Mouse (Mus musculus) megakaryocyte, embryonic 14.5 days (primary cell): ENCODE results near the gene Mtrex.

ENCODE experiments used
- FLI1 ChIP-seq: IDR thresholded peaks from 2 replicates; pipeline ENCODE4 v1.6.1; 2012; ENCODE audit warnings: low read length, inconsistent platforms, mixed read lengths
- GATA1 ChIP-seq: IDR thresholded peaks from 3 replicates; pipeline ENCODE4 v1.6.1; 2012; ENCODE audit warnings: mixed read lengths, low read length, inconsistent platforms, borderline replicate concordance

- TF ChIP-seq GATA1 (no peak), FLI1 (no peak)
These were observed 25.0 kb downstream of the Mtrex start for GRCm38 (mm10) chr13:112902176-112902575.
